Mouse (Mus musculus): Measurements from ENCODE around the gene Pdx1. TPM values are rescaled to one million over a fixed set of nuclear protein-coding genes. Genes with fewer than 3 reads are reported as not detected.

Gene Pdx1
- total RNA-seq (2021), result not detected

DNA sequence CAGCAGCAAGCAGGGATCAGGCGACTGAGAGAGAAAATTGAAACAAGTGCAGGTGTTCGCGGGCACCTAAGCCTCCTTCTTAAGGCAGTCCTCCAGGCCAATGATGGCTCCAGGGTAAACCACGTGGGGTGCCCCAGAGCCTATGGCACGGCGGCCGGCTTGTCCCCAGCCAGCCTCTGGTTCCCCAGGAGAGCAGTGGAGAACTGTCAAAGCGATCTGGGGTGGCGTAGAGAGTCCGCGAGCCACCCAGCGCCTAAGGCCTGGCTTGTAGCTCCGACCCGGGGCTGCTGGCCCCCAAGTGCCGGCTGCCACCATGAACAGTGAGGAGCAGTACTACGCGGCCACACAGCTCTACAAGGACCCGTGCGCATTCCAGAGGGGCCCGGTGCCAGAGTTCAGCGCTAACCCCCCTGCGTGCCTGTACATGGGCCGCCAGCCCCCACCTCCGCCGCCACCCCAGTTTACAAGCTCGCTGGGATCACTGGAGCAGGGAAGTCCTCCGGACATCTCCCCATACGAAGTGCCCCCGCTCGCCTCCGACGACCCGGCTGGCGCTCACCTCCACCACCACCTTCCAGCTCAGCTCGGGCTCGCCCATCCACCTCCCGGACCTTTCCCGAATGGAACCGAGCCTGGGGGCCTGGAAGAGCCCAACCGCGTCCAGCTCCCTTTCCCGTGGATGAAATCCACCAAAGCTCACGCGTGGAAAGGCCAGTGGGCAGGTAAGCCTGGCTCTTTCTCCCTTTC lies at the start of gene Pdx1:
Pdx1 (plus strand) TSS at position 34 of the 747 bp plus-strand sequence.
- DNase-seq (ENCODE audit: low spot score in 2 of 2), result no peak
- intact Hi-C loops (cut with DNase I), result loop anchor here (5.0 to 10.0 kb wide), 2 partner anchors 32 to 455 kb away; partner anchors contain the start of gene Flt1

DNA sequence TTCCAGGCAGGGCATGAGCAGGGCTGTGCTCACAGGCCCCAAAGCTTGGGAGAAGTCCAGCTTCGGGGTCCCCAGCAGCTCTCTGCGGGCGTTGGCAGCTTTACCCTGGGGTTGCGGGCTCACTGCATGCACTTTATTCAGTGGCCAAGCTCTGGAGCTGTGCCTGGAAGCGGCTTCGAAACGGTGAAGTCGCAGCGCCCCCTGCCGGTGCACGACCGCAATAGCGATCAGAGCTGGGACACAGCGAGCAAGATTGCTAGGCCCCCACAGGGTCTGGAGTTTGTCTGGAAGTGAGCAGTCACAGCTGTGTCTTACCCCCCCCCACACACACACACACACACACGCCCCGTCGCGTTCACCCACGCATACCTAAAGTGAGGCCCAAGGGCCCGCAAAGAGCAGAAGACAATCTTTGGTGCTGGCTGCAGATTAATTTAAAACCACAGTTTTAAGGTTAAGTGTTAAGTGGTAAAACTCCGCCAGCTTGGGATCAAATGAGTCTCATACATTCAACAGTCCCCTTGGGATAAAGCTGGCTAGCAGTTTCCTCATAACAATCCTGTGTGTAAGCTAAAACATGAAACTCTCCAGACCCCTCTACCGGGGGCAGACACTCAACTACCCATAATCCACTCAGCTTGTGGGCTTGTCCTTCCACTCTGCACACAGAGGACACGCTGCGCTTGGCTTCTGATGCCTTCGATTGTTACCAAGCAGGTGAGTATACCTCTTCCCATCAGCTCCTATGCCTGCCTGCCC lies 42.2 kb upstream of the Pdx1 start:
- DNase-seq (ENCODE audit: low spot score in 2 of 2), result peak; percentile 72 to 77

DNA sequence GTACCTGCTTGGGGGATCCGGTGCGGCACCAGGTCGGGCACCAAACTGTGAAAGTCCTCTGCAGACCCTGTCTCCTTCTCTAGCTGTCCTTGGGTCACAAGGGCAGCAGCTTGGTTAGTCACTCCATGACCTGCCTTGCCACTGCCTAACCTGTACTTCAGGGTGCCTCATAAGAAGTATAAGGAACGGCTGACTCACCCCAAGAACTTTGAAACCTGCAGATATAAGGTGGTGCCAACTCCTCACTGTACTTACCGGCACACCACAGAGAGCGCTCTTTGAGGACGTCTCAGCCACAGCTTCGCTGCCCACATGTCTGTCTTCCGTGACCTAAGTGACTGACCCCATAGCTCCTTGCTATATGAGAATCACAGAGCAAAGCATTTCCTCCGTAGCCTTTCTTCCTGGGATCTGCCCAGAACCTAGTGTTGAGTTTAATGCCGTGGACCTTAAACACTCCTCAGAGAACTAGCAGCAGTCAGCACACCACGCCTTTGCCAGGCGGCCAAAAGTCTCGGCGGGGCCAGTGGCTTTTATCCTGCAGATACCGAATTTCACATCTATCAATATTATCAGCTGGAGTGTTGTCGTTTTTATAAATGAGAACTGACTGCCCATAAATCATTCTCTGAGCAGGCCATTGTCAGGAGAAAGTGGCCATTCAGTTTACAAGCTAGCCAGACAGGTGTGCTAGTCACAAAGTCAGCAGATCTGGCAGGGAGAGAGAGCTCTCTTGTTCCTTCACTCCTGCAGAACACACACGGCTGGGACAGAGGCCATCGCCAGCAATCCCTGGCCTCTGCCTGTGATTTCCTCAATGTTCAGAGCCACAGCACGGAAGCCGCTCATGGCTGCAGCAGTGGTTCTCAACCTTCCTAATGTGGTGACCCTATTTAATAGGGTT lies 34.1 kb upstream of the Pdx1 start:
- intact Hi-C loops (cut with DNase I), result no loop called here
- no peak for DNase-seq (ENCODE audit: low spot score in 2 of 2)

More for the DNA sequence above, 42.2 kb upstream of the Pdx1 start:
- intact Hi-C loops (cut with DNase I), result loop anchor here (1.0 to 5.0 kb wide), 4 partner anchors 90 to 315 kb away; no protein-coding TSS in a partner anchor

DNA sequence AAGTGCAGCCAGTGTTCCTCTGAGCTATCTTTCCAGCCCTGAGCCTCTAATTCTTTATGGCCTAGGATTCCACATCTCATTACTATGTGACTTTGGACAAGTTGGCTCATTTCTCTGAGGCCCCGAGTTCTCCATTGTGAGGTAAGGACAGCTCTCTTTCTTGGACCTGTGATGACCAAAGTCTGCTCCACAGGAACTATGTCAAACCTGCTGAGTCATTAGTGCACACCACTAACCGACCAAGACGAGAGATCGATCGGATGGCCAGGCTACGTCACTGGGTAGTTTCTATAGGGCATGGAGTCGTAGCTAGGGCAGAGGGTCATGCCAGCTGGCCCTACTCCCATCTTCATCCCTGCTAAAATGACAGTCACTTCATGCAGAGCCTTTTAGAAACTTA lies 25.9 kb upstream of the Pdx1 start:
- intact Hi-C loops (cut with DNase I), result no loop called here
- DNase-seq (ENCODE audit: low spot score in 2 of 2), result no peak

DNA sequence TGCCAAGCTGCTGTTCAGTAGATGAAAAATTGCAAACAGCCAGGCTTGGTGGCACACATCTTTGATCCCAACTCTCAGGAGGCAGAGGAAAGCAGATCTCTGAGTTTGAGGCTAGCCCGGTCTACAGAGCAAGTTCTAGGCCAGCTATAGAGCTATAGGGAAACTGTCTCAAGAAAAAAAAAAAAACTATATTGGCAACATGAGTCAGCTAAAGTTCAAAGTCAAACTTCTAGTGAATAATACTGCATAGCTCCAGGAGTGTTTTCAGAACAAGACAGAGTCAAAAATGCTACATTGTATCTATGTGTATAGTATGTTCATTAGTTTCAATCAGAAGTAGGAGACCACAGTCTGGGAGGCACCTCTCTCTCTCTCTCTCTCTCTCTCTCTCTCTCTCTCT lies 9.6 kb upstream of the Pdx1 start:
- no peak for DNase-seq (ENCODE audit: low spot score in 2 of 2)

DNA sequence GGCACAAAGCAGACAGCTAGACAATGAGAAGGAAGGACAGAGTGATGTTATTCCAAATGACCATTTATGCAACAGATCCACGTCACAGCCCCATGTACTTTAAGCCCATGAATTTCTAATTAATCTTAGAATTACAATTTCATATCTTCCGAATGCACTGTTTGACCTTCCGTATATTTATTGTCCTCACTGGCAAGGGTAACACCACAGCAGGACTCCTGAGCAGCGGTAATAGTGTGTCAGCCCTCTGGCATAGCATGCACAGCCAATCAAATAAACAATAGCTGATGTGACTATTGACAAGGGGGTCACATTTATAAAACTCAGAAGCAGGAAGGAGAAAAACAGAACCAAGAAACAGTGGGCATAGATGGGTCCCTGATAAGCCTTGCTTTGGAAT lies 9.0 kb upstream of the Pdx1 start:
- intact Hi-C loops (cut with DNase I), result no loop called here
- no peak for DNase-seq (ENCODE audit: low spot score in 2 of 2)

More for the DNA sequence above, 9.6 kb upstream of the Pdx1 start:
- intact Hi-C loops (cut with DNase I), result no loop called here

DNA sequence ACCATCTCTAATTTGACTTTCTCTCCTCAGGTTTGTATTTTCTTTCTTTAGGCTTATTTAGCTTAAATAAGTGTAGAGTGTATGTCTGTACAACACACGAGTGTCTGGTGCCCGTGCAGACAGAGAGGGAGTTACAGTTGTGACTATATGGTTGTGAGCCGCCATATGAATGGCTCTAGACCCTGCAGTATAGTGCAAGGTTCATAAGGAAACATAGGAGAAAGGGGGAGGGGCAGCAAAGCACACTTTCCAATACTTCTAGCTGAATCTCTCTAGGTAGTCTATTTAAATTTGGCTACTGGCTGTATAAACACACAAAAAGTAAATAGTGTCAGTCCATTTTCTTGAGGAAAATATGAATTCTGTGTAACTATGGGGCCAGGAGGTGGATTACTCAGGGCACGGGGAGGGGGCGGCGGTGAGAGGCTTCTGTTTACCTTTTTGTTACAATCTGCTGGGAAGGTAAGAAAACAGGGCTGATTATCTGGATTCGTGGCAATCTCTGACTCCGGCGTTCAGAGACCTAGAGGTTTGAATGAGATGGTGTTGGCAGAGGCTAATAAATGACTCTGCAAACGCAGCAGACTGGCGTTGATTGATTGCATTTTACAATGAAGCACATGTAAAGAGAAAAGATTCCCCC lies 7.7 kb upstream of the Pdx1 start:
- intact Hi-C loops (cut with DNase I), result no loop called here
- no peak for DNase-seq (ENCODE audit: low spot score in 2 of 2)

DNA sequence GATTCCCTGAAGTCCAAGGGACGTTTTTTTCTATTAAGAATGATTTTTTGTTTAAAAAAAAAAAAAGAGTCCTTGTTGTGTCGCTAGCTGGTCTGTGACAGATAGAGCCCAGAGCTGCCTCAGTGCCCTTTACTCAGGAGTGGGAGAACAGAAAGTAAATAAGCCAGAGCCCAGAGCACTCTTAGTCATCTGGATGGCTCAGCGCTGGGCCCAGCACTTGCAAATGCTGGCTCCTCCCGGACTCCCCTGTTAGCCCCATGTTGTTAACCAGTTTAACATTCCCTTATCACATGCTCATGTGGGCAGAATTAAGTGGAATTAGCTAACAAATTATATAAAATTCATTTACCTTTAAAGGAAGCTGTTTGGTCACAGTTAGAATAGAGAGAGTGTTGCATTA lies 5.8 kb upstream of the Pdx1 start:
- no peak for DNase-seq (ENCODE audit: low spot score in 2 of 2)
- intact Hi-C loops (cut with DNase I), result no loop called here

DNA sequence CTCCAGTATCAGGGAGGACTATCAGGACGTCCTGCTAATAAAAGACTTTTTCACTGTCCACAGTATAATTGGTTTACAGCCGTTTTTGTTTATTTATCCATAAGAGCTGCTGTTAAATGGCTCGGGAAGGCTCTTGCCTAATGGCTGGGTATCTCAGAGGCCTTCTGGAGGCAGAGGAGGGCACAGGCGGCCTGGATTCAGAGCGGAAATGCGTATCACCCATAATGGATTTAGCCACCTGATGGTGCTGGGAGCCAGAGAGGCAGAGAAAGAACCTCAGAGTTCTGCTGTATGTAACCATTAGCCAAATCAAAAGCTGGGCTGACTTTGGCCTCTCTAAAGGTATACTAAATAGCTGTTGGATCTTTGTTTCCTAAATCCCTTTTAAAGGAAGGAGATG lies 2.3 kb upstream of the Pdx1 start:
- no peak for DNase-seq (ENCODE audit: low spot score in 2 of 2)
- intact Hi-C loops (cut with DNase I), result loop anchor here (5.0 kb wide), 1 partner anchor 35 kb away; no protein-coding TSS in a partner anchor

DNA sequence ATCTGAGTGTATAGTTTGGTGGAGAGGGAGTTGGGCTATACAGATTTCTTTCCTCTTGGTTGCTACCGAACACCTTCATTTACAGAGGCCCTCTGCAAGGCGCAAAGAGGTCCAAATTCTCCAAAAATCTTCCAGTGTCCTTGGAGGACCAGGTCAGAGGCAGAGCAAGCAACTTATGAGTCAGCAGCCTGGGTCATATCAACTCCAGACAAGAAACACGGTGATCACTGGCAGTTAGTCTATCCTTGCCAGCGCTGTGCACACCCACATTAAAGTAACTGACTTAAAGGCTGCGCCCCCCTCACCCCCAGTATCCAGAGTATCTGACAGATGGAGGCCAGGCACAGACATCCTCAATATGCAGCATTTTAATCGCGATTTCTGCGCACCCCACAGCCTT lies 1.0 kb upstream of the Pdx1 start:
- intact Hi-C loops (cut with DNase I), result loop anchor here (5.0 kb wide), 1 partner anchor 34 kb away; no protein-coding TSS in a partner anchor
- DNase-seq (ENCODE audit: low spot score in 2 of 2), result no peak

DNA sequence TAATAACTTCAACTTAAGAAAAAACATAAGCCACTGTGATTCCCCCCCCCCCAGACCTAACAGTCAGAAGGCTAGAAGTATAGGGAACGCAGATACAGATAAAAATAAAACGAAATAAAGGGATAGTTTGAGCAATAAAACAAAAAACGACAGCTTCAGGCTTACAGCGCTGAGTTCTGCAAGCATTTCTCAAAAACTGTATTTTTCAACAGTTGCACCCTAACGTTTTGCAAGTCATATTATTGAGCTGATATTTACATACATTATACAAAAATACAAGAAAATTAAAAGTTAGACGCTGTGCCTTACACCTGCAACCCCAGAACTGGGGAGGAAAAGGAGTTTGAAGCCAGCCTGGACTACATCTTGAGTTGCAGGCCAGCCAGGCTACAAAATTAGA lies 388 bp upstream of the Pdx1 start:
- intact Hi-C loops (cut with DNase I), result loop anchor here (5.0 kb wide), 1 partner anchor 33 kb away; no protein-coding TSS in a partner anchor

DNA sequence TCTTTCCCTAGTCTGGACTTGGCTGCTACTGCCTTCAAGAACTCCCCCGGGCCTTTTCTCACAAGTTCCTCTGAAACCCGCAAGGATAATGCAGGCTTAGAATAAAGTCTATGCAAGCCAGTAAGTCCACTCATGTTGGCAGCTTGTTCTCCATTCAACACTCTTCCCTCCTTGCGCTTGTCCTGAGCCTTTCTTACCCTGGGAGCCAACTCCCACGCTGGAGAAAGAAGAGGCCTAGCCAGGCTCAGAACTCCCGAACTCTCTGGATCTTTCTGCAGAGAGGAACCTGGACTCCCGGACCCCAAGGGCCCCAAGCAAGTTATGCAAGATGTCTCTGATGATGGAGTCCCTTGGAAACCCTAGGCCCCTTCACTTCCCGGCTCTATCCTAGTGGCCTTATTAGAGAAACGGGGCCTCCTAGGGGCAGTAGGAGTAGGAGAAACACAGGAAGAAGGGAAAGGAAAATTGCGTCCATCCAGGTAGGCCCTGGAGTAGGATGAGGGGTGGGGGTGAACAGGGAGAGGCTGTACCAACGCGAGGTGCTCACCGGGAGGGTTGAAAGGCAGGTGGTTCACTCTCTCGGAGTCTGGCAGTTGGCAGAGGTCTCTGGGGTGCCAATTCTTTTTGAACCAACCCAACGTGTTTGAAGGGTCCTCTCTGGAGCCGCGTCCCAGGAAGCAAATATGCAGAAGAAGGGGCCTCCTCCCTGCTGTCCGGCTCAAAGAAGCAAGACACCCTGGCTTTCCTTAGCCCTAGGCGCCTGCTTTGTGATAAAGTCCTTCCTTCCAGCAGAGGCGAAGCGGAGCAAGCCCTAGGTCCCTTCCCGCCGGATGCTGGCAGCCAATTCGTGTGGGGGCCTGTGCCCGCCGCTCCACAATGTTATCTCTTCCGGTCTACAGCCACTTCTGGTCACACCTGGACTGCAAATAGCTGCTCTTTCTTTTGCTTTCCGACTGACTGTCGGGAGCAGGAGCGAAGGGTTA lies 1.2 kb downstream of the Pdx1 start:
- no peak for DNase-seq (ENCODE audit: low spot score in 2 of 2)
- intact Hi-C loops (cut with DNase I), result loop anchor here (10.0 kb wide), 1 partner anchor 454 kb away; the partner anchor contains the start of gene Flt1

More for the DNA sequence above, 388 bp upstream of the Pdx1 start:
- no peak for DNase-seq (ENCODE audit: low spot score in 2 of 2)

DNA sequence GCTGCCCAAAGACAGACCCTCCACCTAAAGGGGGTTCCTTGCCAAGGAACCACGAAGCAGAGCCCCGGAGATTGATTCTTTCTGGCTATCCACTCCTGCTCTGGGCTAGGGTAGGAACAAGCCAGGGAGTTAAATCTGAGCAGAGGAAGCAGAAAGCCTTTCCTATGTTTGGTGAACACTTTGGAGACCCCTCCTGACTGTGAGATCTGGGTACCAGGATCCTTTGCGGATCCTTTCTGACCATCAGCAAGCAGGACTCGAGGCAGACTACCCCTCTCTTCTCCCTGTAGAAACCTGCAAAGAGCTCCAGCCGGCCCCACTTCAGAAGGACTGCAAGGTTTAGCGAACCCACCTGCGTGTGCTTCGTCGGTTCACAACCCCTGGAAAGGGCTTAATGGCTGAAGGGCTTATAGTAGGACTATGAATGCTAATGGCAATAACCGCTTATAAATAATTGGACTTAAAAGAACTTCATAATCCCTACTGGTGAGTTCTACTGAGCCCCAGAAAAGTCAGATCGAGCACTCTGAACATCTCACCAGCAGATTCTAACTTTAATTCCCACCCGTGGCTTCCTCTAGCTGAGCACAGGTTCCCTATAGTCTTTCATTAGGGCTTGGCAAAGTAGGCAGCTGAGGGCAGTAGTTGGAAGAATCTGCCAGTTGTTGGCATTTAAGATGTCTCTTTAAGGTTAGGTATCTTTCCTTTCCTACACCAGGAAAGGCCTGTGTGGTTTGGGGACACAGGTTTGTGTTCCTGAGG lies 2.5 kb downstream of the Pdx1 start:
- DNase-seq (ENCODE audit: low spot score in 2 of 2), result no peak
- intact Hi-C loops (cut with DNase I), result loop anchor here (10.0 kb wide), 1 partner anchor 453 kb away; the partner anchor contains the start of gene Flt1

DNA sequence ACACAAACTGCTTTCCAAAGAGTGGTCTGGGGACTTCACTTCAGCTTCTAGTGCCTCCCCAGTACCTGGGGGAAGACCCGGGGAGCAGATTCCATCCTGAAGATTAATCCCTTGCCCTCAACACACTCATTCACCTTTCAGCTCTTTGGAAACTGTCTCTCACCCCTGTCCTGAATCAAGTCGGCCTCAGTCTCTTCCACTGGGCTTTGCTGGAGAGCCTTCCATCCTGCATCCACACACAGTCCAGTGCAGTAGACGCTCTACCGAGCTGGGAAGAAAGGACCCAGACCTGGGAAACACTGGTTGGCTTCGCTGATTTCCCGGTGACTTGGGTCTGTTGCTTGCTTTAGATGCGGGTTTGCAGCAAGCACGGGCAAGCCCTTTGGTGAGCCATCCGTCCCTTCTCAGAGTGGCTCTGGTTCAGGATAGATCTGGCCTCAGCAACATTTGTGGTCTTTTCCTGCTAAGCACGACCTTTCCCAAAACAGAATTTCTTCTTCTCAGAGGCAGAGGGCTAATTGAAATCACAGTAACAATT lies 3.1 kb downstream of the Pdx1 start:
- intact Hi-C loops (cut with DNase I), result loop anchor here (10.0 kb wide), 1 partner anchor 452 kb away; the partner anchor contains the start of gene Flt1
- no peak for DNase-seq (ENCODE audit: low spot score in 2 of 2)

DNA sequence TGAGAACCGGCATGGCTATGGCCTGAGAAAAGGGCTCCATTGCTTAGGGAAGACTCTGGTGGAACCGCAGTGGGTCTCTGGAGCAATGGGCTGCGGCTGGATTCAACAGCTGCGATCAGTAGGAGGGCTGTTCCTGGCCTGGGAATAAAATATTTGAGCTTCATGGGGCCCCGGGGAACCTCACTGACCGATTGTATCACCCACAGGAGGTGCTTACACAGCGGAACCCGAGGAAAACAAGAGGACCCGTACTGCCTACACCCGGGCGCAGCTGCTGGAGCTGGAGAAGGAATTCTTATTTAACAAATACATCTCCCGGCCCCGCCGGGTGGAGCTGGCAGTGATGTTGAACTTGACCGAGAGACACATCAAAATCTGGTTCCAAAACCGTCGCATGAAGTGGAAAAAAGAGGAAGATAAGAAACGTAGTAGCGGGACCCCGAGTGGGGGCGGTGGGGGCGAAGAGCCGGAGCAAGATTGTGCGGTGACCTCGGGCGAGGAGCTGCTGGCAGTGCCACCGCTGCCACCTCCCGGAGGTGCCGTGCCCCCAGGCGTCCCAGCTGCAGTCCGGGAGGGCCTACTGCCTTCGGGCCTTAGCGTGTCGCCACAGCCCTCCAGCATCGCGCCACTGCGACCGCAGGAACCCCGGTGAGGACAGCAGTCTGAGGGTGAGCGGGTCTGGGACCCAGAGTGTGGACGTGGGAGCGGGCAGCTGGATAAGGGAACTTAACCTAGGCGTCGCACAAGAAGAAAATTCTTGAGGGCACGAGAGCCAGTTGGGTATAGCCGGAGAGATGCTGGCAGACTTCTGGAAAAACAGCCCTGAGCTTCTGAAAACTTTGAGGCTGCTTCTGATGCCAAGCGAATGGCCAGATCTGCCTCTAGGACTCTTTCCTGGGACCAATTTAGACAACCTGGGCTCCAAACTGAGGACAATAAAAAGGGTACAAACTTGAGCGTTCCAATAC lies 4.7 kb downstream of the Pdx1 start:
- DNase-seq (ENCODE audit: low spot score in 2 of 2), result no peak
- intact Hi-C loops (cut with DNase I), result loop anchor here (2.0 to 10.0 kb wide), 3 partner anchors 38 to 450 kb away; partner anchors contain the start of gene Flt1

DNA sequence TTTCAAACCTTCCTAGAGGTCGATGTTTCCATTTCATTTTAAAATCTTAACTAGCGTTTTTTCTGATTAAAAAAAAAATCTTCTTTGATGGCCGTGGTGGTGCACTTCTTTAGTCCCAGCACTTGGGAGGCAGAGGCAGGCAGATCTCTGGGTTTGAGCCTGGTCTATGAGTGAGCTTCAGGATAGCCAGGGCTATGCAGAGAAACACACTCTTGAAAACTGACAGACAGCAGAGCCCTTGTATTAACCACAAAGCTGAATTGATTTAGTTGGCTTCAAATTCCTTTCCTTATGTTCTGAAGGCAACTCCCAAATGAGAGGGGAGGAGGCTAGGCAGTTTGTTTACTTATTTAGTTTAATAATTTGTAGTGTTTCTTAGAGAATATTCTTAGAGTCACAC lies 6.0 kb downstream of the Pdx1 start:
- DNase-seq (ENCODE audit: low spot score in 2 of 2), result no peak
- intact Hi-C loops (cut with DNase I), result loop anchor here (2.0 to 10.0 kb wide), 3 partner anchors 37 to 449 kb away; partner anchors contain the start of gene Flt1

Measured in left cerebral cortex, postnatal 25 days (tissue).